Comparison of ENCODE assay signal across 12 mouse cellular contexts in genomic region chr10:75828500-75828931, GRCm38 (mm10). TPM values are rescaled to one million over a fixed set of nuclear protein-coding genes. Genes with fewer than 3 reads are reported as not detected.
DNase-seq lines count a peak whose midpoint lies in the region; ATAC-seq lines count a peak whose summit lies in the region.
"Had no signal": no experiment of that assay in that cellular context is flagged by ENCODE, and none has a peak within 500 bp of the region (broad histone marks: within the 10 kb centered on the region; RNA-seq: fewer than 3 reads in every experiment).

No protein-coding gene starts in this region.

- H3K27me3 ChIP-seq in forebrain, embryonic 14.5 days (replicated peaks; ENCODE audit: control insufficient read depth, insufficient read depth, low read length) = no peaks in the 10 kb centered on the region; the same call in 1 of the 2 replicates
- H3K27me3 ChIP-seq in forebrain, embryonic 11.5 days (ENCODE audit: control insufficient read depth, insufficient read depth, low read length) = peaks cover 2% of the 10 kb centered on the region; the same call in 1 of the 2 replicates
- H3K27me3 ChIP-seq: CH12.LX had no signal

- no peak overlapping the region for H3K9ac ChIP-seq in forebrain, embryonic 14.5 days (ENCODE audit: low read length)
- H3K9ac ChIP-seq in forebrain, embryonic 11.5 days (ENCODE audit: low read length) = no peak overlapping the region
- H3K9ac ChIP-seq: limb, embryonic 12.5 days had no signal

- no peak overlapping the region for H3K4me2 ChIP-seq in forebrain, embryonic 14.5 days (ENCODE audit: low read length)
- H3K4me2 ChIP-seq in forebrain, embryonic 11.5 days (ENCODE audit: low read depth, low read length, severe bottlenecking) = no peak overlapping the region
- H3K4me2 ChIP-seq: limb, embryonic 12.5 days had no signal

- H3K9me3 ChIP-seq in forebrain, embryonic 14.5 days (replicated peaks; ENCODE audit: control insufficient read depth, low read length) = no peaks in the 10 kb centered on the region
- H3K9me3 ChIP-seq in forebrain, embryonic 11.5 days (ENCODE audit: control insufficient read depth, low read length) = no peaks in the 10 kb centered on the region
- H3K9me3 ChIP-seq: limb, embryonic 12.5 days had no signal

- H3K36me3 ChIP-seq in forebrain, embryonic 14.5 days (ENCODE audit: control insufficient read depth, insufficient read depth, low read length) = no peaks in the 10 kb centered on the region
- no peaks in the 10 kb centered on the region for H3K36me3 ChIP-seq in forebrain, embryonic 11.5 days (ENCODE audit: control insufficient read depth, insufficient read depth, low read length)
- H3K36me3 ChIP-seq: limb, embryonic 12.5 days had no signal

- no peaks in the 10 kb centered on the region for H3K4me1 ChIP-seq in forebrain, embryonic 14.5 days (ENCODE audit: control insufficient read depth, insufficient read depth, low read length)
- peaks cover 3% of the 10 kb centered on the region; the same call in 1 of the 2 replicates for H3K4me1 ChIP-seq in forebrain, embryonic 11.5 days (replicated peaks; ENCODE audit: control insufficient read depth, insufficient read depth, low read length)

- H3K4me3 ChIP-seq in forebrain, embryonic 14.5 days (ENCODE audit: low read depth, low read length) = no peak overlapping the region
- no peak overlapping the region for H3K4me3 ChIP-seq in forebrain, embryonic 11.5 days (ENCODE audit: low read depth, low read length)
- H3K4me3 ChIP-seq: limb, embryonic 12.5 days had no signal

- no peak overlapping the region for H3K27ac ChIP-seq in forebrain, embryonic 14.5 days (ENCODE audit: low read depth, low read length)
- no peak overlapping the region for H3K27ac ChIP-seq in forebrain, embryonic 11.5 days (ENCODE audit: low read depth, low read length)
- H3K27ac ChIP-seq: limb, embryonic 12.5 days had no signal

- DNase-seq in forebrain, embryonic 14.5 days (ENCODE audit: low spot score) = peak; percentile 52
- no peak for DNase-seq in forebrain, embryonic 11.5 days (ENCODE audit: low spot score)
- peak; percentile 54 for DNase-seq in ovary, adult 18-20 months (ENCODE audit: low spot score)
- no peak for DNase-seq in ovary, postnatal 10 days (ENCODE audit: low spot score)
- DNase-seq in gastrocnemius, postnatal 14 days = peak; percentile 84
- DNase-seq in layer of hippocampus, adult 8-10 months (ENCODE audit: low spot score in 2 of 2) = peak; percentile 48 to 62
- DNase-seq in testis, postnatal 10 days (ENCODE audit: low spot score) = peak; percentile 53

- intact Hi-C loops in gastrocnemius, postnatal 14 days (cut with DNase I; ENCODE audit: low total_unique reads) = no loop called here

- peak; percentile 37; the same call in 1 of the 2 replicates for ATAC-seq in forebrain, embryonic 14.5 days
- ATAC-seq in forebrain, embryonic 11.5 days (replicated peaks; ENCODE audit: low FRiP score) = no peak
- no peak for ATAC-seq in erythroblast, adult 5-6 weeks (replicated peaks; ENCODE audit: low FRiP score, poor library complexity, severe bottlenecking)

RNA-seq across cellular contexts. Expression of gene Gstt4, which starts 6.2 kb away (rescaled TPM):
- polyA plus RNA-seq in forebrain, embryonic 14.5 days (2014; fragmentation: Nextera tagmentation; extraction: Ambion mirVana) = not detected in 2 replicates
- polyA plus RNA-seq in forebrain, embryonic 11.5 days (2014; fragmentation: Nextera tagmentation; extraction: Ambion mirVana) = not detected in 2 replicates
- total RNA-seq in gastrocnemius, postnatal 14 days (2021) = not detected
- total RNA-seq in layer of hippocampus, adult 8-10 months (2022) = under 1 TPM in 1 of 4 experiments, not detected in 3; 0.35 TPM
- total RNA-seq in erythroblast, adult 5-6 weeks (2015; ENCODE audit: low replicate concordance) = not detected in 2 replicates
- 0.84 TPM in 1 of 2 replicates, not detected in the other for total RNA-seq in erythroblast, adult 5-6 weeks (2017; ENCODE audit: low replicate concordance)
- polyA plus RNA-seq: embryonic facial prominence, embryonic 11.5 days; limb, embryonic 12.5 days; small intestine, adult 2 months had no signal

RNA-seq across cellular contexts. Expression of gene Gstt2, which starts 8.7 kb away (rescaled TPM):
- polyA plus RNA-seq in forebrain, embryonic 14.5 days (2014; fragmentation: Nextera tagmentation; extraction: Ambion mirVana) = 4.1 and 6.0 TPM in 2 replicates
- 6.9 and 8.8 TPM in 2 replicates for polyA plus RNA-seq in forebrain, embryonic 11.5 days (2014; fragmentation: Nextera tagmentation; extraction: Ambion mirVana)
- total RNA-seq in gastrocnemius, postnatal 14 days (2021) = 1 to 10 TPM; 5.6 to 6.9 TPM
- 1 to 10 TPM; 5.1 to 6.8 (median 5.7) TPM for total RNA-seq in layer of hippocampus, adult 8-10 months (2022)
- total RNA-seq in erythroblast, adult 5-6 weeks (2015; ENCODE audit: low replicate concordance) = 7.9 and 8.8 TPM in 2 replicates
- 2.4 and 11.0 TPM in 2 replicates for total RNA-seq in erythroblast, adult 5-6 weeks (2017; ENCODE audit: low replicate concordance)

RNA-seq across cellular contexts. Expression of gene Gstt1, which starts 30.1 kb away (rescaled TPM):
- polyA plus RNA-seq in forebrain, embryonic 14.5 days (2014; fragmentation: Nextera tagmentation; extraction: Ambion mirVana) = 11.5 and 13.0 TPM in 2 replicates
- polyA plus RNA-seq in forebrain, embryonic 11.5 days (2014; fragmentation: Nextera tagmentation; extraction: Ambion mirVana) = 4.6 and 5.2 TPM in 2 replicates
- 1 to 10 TPM; 7.0 to 8.2 TPM for total RNA-seq in gastrocnemius, postnatal 14 days (2021)
- total RNA-seq in layer of hippocampus, adult 8-10 months (2022) = 10 to 100 TPM; 10.0 to 15.8 (median 12.8) TPM
- total RNA-seq in erythroblast, adult 5-6 weeks (2015; ENCODE audit: low replicate concordance) = 6.3 and 24.0 TPM in 2 replicates
- 4.1 and 6.8 TPM in 2 replicates for total RNA-seq in erythroblast, adult 5-6 weeks (2017; ENCODE audit: low replicate concordance)

RNA-seq across cellular contexts. Expression of gene Mif, which starts 31.5 kb away (rescaled TPM):
- 1,715 and 2,306 TPM in 2 replicates for polyA plus RNA-seq in forebrain, embryonic 14.5 days (2014; fragmentation: Nextera tagmentation; extraction: Ambion mirVana)
- polyA plus RNA-seq in forebrain, embryonic 11.5 days (2014; fragmentation: Nextera tagmentation; extraction: Ambion mirVana) = 2,277 and 2,481 TPM in 2 replicates
- 100 to 1,000 TPM; 155 to 170 TPM for total RNA-seq in gastrocnemius, postnatal 14 days (2021)
- 100 to 1,000 TPM; 442 to 478 (median 462) TPM for total RNA-seq in layer of hippocampus, adult 8-10 months (2022)
- 47.2 and 79.7 TPM in 2 replicates for total RNA-seq in erythroblast, adult 5-6 weeks (2015; ENCODE audit: low replicate concordance)
- 48.1 and 65.8 TPM in 2 replicates for total RNA-seq in erythroblast, adult 5-6 weeks (2017; ENCODE audit: low replicate concordance)

RNA-seq across cellular contexts. Expression of gene Gstt3, which starts 47.3 kb away (rescaled TPM):
- polyA plus RNA-seq in forebrain, embryonic 14.5 days (2014; fragmentation: Nextera tagmentation; extraction: Ambion mirVana) = 0.67 and 1.2 TPM in 2 replicates
- polyA plus RNA-seq in forebrain, embryonic 11.5 days (2014; fragmentation: Nextera tagmentation; extraction: Ambion mirVana) = 1.2 and 1.6 TPM in 2 replicates
- total RNA-seq in gastrocnemius, postnatal 14 days (2021) = 1 to 10 TPM; 5.3 to 7.5 TPM
- total RNA-seq in layer of hippocampus, adult 8-10 months (2022) = 1 to 10 TPM; 2.0 to 7.7 (median 4.3) TPM
- 0.42 TPM in 1 of 2 replicates, not detected in the other for total RNA-seq in erythroblast, adult 5-6 weeks (2015; ENCODE audit: low replicate concordance)
- total RNA-seq in erythroblast, adult 5-6 weeks (2017; ENCODE audit: low replicate concordance) = 0.51 TPM in 1 of 2 replicates, not detected in the other

Comparison
In these comparisons a context has a peak if more than half of its experiments do, and no peak if none do; other contexts are left out.
1. DNase-seq: peak in forebrain, embryonic 14.5 days (single experiment), ovary, adult 18-20 months (single experiment), gastrocnemius, postnatal 14 days (single experiment), layer of hippocampus, adult 8-10 months (2 of 2) and testis, postnatal 10 days (single experiment); none in forebrain, embryonic 11.5 days (single experiment) and ovary, postnatal 10 days (single experiment).